Mouse (Mus musculus) megakaryocyte, adult 5-6 weeks (primary cell): Measurements from ENCODE around the gene Slco4c1. TPM values are rescaled to one million over a fixed set of nuclear protein-coding genes. Genes with fewer than 3 reads are reported as not detected.

Source experiments
- ATAC-seq: 2 replicates; pipeline ENCODE4 v1.8.0; 2016; ENCODE audit warnings: mild to moderate bottlenecking, inconsistent platforms; ENCODE audit not compliant: poor library complexity, severe bottlenecking
- total RNA-seq, 2 experiments: library from RNA; stranded (forward) in 1 of 2; stranded (reverse) in 1 of 2; fragments of 153-499, 151-499 nt in 1 of 2; fragments of 221-1000, 200-1000 nt in 1 of 2; gene quantifications; 2 replicates each; pipeline versions ENCODE4 v1.2.3 to v1.2.4; 2015 to 2017

Gene Slco4c1
- total RNA-seq, 2 experiments from 2014 or later: 9.1 to 12.8 TPM

GRCm38 (mm10) chr1:96773712-96774111 is 98.3 kb downstream of the Slco4c1 start:
- no peak for ATAC-seq

DNA sequence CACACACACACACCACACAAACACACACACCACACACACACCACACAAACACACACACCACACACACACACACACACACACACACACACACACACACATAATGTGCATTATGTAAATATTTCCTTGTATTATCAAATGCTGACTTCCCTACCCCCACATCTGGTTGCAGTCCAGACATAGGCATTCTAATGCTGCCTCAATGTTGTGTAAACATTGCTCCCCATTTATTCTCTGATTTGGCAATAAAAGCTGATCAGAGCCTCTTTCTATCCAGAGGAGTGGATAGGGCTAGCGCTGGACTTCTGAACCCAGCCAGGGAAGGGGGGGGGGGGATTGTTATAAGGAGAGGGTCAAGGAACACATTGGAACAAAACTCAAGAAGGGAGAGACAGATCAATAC is 101.7 kb downstream of the Slco4c1 start:
- no peak for ATAC-seq

DNA sequence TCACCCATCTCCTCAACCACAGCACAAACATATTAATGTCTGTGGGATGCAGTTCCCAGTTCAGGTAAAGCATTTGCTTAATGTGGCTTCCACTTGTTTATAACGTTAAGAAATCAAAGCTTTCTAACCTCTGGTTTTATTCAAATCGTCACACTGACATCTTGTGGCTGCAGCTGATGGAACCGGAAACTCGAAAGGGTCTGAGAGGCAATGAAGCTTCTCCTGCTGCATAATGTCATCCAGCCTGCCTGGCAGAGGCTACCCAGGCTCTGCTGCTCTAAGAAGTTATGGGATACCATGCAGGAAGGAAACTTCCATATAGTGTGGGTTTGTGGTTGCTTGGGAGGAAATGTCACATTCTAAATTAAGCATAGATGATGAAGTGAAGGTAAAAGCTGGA is 103.7 kb downstream of the Slco4c1 start:
- ATAC-seq: no peak

GRCm38 (mm10) chr1:96766535-96766934 is 105.4 kb downstream of the Slco4c1 start:
- no peak for ATAC-seq
